Mouse (Mus musculus) gastrocnemius, adult 18-20 months (tissue): Measurements from ENCODE around the gene Lrch3. TPM values are rescaled to one million over a fixed set of nuclear protein-coding genes. Genes with fewer than 3 reads are reported as not detected.
A peak's percentile ranks its signal among the peaks of the same experiment; 100 is the strongest.
"Not testable (repeated sequence)": the region's sequence is repeated elsewhere in the genome, so short reads cannot be mapped to it uniquely, and the experiment has no call there.

Experiments
- DNase-seq: peaks from one replicate; pipeline ENCODE4 v3.0.0; 2021; ENCODE audit warnings: low spot score
- long read RNA-seq, 2 experiments: library from polyadenylated mRNA; stranded (forward); transcript quantifications; one replicate each; pipeline ENCODE4 v2.0.0; 2021
- total RNA-seq, 2 experiments: library from RNA; stranded (reverse); gene quantifications; 2 replicates each; pipeline ENCODE4 v1.2.3; 2021

Lrch3 gene
- total RNA-seq: 10 to 100 TPM; 13.2 to 14.5 TPM
- long read RNA-seq, experiment 1, full-length matches to known transcripts: 6 of 17 reads
- long read RNA-seq, experiment 1, partial matches to known transcripts: 0 of 17 reads
- long read RNA-seq, experiment 1, other reads (novel, unspliced or antisense): 11 of 17 reads
- long read RNA-seq, experiment 2, full-length matches to known transcripts: 5 of 12 reads
- long read RNA-seq, experiment 2, partial matches to known transcripts: 0 of 12 reads
- long read RNA-seq, experiment 2, other reads (novel, unspliced or antisense): 7 of 12 reads

DNA sequence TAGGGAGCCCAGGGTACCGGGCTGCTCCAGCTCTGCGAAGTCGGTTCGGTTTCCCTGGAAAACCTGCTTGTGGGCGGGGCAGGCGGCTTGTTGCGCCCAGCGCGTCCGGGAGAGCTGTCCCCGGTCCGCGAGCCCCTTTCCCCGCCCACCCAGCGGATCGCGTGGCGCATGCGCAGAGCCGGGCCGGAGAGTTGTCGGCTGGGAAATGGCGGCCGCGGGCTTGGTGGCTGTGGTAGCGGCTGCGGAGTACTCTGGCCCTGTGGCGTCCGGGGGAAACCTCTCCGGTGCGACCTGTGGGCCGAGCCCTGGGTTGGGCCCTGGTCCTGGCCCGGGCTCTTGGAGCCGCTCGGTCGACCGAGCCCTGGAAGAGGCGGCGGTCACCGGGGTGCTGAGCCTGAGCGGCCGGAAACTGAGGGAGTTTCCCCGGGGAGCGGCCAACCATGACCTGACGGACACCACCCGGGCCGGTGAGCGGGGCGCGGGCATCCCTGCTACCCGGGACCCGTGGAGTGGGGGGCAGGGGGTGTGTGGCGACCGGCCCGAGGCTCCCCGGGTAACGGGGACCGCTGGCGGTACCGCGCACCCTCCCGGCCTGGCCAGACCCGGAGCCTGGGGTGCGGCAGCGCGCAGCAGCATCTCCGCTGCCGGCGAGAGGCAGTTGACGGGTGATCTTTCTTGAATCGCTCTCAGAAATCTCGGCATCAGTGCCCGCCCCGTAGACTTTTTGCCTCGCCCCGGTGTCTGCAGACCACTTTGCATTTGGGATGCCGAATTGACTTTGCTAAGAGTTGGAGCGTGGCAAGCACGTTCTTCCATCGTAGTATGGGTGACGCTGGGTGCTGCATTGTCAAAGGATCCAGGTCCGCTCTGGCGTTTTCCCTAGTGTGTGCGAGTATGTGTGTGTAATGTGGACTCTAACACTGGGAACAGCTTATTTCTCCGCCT is at the start of gene Lrch3:
Lrch3 (plus strand) TSS at position 164 of the 945 bp plus-strand sequence.
- DNase-seq: peak; percentile 95

DNA sequence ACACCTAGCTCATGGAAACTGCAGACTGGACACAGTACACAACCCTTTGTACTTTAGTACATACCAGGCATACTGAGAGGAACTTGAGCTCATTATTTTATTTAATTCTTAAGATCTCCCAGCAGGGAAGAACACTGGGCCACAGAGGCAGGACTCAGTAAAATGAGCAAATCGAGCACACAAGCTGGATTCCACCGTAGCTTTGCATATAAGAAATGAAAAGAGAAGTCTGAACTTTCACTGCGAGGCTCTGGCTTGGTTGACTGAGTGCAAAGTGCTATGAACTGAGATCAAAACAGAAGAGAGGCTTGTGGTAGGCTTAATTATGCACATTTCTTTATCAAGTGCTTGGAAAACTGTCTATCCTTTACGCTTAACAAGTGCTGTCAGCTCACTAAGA is 48.5 kb upstream of the Lrch3 start:
- no peak for DNase-seq

DNA sequence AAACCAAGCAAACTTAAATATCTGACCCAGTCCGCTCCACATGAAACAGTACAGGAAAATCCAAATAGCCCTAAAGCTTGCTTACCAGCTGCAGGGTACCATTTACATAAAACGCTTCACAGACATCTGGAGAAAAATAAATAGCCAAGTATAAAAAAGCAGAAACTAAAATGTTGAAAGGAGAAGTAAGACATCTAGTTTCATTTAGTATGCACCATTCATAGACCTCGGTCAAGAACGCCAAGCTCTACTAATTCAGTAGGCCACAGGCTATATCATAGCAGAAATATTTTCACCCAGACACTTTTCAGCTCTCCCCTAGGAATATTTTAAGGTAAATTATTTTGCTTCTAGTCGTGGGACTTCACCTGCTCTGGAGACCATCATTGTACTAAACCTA is 47.2 kb upstream of the Lrch3 start:
- no peak for DNase-seq

DNA sequence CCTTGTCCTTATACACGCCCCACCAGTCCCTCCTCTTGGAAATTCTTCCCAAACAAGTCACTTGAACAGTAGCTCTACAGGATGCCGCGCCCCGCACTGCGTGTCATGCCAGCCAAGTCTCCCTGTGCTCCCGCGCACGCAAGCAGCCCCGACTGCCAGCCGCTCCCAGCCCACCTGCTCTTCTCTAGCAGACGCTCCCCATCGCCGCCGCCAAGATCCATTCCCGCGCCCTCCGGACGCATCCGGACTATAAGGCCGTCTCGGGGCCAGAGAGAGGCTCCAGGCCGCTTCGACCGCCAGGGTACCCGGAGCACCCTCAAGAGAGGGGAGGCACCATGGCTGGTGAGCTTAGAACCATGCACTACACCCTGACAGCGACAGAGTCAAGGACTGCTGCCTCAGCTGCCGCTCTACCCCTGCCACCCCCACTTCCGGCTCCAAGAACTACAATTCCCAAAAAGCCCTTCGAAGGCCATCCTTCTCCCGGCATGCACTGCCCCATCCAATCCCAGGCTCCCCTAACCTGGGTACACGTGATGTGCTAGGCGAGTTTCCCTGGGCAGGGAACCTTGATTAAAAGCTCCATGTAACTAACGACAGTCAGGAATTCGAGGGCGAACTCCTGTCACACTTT is 45.9 kb upstream of the Lrch3 start:
- DNase-seq: peak; percentile 93

DNA sequence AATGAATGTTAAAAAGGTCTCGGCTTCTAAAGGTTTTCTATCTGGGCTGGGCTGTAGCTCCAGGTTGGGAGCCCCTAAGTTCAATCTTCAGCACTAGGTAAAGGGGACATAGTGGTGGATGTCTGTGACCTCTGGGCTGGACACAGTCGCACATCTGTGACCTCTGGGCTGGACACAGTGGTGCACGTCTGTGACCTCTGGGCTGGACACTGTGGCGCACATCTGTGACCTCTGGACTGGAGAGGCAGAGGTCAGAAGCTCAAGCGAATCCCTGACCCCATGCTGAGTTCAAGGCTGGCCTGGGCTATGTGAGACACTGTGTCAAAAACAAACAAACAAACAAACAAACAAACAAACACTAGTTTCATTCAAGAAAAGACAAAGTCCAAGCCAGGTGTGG is 43.7 kb upstream of the Lrch3 start:
- no peak for DNase-seq

DNA sequence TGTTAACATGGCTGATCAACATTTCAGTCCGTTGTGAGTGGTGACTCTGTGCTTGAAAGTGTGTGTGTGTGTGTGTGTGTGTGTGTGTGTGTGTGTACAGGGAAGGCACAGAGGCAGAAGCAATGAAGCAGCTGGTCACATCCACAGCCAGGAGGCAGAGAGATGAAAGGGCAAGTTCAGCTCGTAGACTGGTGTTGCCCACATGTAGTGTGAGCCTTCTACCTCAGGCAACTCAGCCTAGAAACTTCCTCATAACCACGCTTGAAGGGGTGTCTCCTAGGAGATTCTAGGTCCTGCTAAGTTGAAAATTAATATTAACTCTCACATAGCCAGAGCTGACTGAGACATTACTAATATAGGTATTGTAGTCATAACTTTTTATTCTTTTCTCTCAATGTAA is 40.5 kb upstream of the Lrch3 start:
- no peak for DNase-seq

DNA sequence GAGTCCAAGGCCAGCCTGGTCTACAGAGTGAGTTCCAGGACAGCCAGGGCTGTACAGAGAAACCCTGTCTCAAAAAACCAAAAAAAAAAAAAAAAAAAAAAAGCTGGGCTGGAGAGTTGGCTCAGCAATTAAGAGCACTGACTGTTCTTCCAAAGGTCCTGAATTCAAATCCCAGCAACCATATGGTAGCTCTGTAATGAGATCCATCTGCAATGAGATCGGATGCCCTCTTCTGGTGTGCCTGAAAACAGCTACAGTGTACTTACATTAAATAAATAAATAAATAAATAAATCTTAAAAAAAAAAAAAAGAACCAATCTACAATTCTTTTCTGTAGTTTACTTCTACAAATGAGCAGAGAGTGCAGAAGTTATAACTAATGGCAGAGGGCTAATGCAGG is 38.6 kb upstream of the Lrch3 start:
- not testable (repeated sequence) for DNase-seq

DNA sequence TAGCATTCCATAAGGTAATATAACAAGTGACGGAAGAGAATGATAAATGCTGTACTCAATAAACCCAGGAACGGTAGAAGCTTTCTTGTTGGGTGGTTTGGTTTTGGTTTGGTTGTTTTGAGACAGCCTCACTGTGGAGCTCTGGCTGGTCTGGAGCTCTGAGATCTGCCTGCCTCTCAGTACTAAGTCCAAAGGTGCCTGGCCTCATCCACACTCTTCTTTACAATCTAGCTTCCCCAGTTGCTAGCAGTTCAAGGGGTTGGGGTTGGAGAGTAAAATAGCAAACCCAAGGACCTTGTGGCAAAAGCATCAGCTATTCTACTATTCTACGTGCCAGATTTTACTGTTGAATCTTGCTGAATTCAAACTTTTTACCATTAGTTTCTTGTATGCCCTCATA is 38.1 kb upstream of the Lrch3 start:
- no peak for DNase-seq

DNA sequence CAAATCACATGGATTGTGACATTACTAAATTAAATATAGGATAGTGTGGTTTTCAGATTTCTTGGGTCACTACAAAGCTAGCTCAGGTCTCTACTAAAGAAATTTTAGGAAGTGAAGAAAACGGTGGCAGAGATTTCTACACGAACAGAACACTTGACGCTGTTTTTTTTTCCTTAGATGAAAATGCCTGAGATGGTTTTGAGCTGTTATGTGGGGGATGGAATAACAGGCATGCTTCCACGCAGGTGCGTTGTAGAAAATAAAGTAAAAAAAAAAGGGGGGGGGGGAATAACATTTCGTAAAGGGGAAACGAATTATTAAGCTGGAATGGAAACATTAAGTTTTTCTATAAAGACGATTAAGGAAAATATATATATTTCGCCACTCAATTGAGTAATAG is 37.1 kb upstream of the Lrch3 start:
- no peak for DNase-seq

DNA sequence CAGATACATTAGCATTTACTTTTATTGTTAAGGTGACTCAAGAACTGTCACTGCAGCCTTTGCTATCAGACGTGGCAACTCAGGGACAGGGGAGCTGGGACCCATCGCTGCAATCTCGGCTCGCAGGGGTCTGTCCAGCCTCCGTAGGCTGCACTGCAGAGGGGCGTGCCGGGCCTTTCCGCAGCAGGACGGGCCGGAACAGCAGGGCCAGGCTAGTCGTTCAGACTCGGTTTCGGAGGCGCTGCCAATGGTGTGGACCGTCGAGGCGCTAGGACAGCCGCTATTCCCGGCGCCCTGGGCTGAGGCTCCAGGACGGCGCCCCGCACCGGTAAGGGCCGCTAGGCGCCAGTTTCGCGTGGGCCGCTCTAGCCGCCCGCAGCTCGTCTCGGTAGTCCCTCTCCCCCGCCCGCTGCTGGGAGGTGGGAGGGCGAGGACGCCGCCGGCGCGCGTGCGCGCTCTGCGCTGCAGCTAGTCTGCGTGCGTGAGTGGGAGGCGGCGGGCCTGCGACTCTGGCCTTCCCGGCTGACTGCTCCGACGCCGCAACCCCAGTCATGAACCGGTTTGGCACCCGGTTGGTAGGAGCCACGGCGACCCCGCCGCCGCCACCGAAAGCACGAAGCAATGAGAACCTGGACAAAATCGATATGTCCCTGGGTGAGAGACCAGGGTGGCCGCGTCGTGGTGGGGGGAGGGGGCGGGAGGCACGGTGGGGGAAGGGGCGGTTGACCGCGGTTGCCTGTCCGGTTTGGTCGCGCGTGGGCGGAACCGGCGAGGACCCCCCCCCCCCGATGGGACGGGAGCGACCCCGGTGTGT is 36.4 kb upstream of the Lrch3 start, which contains the start of the genes Fyttd1 and Rubcn:
Fyttd1 (plus strand) TSS at position 158 of the 814 bp plus-strand sequence.
Rubcn (minus strand) TSS at position 424 of the 814 bp plus-strand sequence.
- DNase-seq: peak; percentile 96

DNA sequence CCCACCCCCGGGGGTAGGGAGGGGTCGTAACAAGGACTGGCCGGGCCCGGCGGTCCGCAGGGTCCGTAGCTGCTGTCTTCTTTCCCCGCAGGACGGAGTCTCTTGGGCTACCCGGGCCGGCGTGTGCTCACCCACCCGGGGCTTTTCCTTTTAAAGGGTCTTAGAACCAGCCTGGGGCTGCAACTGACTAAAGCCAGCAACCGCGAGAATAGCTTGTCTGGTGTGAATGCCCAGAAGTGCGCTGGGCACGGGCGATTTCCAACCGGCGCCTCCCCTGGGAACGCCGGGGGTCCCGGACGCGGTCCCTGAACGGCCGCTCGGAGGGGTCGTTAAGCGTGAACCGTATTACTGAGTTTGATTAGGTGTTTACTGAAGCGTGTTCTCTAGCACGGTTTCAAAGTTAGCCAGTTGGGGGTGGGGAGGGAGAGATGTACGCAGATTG is 35.7 kb upstream of the Lrch3 start:
- no peak for DNase-seq

DNA sequence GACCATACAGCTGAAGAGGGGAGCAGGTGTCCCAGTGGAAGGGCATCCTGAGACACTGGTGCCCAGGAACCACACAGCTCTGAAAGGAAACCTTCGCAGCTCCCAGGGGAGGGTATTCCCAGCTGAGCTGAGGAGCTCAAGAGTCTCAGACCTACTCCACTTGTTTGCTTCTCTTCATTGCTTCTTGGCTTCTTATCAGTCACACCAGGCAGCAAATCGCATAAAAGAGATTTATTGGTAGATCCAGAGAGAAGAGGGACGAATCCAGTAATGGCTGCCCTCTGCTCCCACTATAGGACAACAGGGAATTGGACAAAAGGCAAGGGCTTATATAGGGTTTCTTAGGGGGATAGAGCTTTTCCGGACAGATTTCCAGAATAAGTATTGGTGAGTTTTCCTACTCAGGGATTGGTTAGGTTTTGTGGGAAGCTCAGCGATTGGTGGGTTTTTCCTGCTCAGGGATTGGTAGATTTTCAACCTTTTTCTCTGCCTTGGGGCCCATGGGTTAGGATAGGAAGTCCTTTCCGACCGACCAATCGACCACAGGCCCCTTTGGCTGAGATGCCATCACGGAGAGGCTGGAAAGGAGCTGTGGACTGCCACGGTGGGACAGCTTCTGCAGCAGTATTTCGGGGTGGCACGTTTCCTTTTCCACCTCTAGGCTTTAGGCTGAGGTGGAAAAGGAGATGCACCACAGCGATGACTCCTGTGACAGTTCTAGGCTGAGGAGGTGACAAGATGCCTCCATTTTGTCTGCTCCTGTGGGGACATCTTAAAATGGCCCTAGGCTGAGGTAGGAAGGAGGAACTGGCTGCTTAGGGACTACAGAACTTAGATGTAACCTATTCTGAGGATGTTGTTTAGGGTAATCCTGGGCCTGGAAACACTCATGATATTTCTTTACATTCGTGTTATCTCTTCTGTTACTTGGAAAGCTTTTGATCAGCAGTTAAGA is 34.7 kb upstream of the Lrch3 start:
- no peak for DNase-seq

DNA sequence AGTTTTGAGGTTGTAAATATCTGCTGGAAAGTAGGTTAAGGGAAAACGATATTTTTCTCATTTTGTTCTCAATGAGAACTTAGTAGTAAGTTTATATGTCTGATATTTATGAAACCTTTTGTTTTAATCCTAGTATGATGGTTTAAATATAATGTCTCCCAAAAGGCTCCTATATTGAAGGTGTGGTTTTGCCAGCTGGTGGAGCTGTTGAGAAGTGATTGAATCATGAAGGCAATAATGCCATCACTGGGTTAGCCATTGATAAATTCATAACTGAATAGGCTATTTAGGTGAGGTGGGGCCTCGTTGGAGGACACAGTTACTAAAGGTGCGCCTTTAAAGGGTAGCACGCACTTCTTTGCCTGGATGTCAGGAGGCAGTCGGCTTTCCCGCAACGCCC is 32.4 kb upstream of the Lrch3 start:
- no peak for DNase-seq

DNA sequence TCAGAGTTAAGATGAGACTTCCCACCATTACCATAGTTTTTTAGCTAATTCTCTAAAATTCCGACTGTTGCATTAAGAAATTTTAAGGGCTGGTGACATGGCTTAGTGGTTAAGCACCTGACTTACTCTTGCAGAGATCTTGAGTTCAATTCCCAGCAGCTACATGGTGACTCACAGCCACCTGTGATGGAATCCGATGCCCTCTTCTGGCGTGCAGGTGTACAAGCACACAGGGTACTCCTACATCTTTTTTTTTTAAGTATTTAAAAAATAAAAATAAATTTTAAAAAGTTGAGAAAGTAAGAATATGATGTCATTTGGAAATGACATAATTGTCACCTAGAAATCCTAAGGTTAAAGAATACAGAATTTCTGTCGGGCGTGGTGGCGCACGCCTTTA is 25.9 kb upstream of the Lrch3 start:
- DNase-seq: no peak

DNA sequence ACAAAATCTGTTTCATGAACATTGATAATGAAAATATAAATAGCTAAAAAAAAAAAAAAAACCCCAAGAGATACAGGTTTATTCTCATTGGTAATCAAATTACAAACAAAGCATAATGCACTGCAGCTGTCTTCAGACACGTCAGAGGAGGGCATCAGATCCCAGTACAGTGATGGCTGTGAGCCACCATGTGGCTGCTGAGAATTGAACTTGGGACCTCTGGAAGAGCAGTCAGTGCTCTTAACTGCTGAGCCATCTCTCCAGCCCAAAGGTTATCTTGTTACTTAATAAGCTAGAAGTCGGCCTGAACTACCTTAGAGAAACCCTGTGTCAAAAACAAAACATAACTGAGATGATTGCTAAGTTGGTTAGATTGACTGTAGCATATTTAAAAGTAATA is 24.0 kb upstream of the Lrch3 start:
- DNase-seq: no peak

DNA sequence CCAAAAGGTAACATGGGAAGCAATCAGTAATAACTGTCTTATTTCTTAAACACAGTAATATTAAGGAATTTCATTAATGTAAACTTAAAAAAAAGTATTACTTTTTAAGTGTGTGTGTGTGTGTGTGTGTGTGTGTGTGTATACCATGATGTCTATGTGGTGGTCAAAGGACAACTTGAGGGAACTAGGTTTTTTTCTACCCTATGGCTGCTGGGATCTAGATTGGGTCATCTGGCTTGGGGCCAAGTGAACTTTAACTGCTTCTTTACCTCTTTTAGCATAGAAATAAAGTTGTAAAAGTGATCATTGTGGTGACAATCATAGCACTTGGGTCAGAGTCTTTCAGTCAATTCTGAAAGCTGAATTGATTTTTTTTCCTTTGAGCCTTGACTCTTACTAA is 17.8 kb upstream of the Lrch3 start:
- DNase-seq: no peak

DNA sequence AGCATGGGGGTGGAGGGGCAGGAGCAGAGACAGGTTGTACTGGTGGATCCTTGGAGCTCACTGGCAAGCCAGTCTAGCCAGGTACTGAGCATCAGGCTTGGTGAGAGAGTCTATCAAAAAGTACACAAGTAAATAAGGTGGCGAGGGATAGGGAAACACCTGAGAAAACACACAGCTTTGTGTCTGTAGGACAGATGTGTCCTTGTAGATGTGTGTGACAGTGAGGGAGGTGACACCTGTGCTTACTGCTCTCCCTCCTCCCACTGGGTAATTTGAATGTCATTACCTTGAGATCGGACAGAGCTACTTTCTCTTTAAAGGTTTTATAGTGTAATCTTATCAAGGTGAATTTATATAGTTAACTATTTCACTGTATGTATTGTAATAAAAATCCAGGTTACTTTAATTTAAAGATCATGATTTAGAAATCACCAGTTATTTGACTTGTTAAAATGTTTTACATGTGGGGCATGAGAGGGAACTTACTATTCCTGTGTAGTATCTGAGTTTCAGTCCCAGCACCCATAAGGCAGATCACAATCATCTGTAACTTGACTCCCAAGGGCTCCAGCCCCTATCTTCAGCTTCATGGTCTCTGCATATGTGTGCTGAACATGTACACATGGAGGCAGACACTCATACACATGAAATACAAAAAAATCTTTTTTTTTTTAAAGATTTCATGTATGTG is 12.4 kb upstream of the Lrch3 start:
- DNase-seq: no peak

DNA sequence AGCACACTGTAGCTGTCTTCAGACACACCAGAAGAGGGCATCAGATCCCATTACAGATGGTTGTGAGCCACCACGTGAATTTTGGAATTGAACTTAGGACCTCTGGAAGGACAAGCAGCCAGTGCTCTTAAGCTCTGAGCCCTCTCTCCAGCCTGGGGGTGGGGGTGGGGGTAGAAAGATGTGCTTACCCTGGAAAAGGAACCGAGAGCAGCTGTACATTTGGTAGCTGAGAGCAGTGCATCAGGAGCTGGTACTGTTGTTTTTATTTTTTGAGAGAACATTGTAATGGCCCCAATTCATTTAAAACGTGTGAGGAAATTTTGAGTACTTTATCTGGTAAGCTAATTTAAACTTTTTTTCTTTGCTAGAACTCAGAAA is 11.9 kb upstream of the Lrch3 start:
- DNase-seq: no peak

DNA sequence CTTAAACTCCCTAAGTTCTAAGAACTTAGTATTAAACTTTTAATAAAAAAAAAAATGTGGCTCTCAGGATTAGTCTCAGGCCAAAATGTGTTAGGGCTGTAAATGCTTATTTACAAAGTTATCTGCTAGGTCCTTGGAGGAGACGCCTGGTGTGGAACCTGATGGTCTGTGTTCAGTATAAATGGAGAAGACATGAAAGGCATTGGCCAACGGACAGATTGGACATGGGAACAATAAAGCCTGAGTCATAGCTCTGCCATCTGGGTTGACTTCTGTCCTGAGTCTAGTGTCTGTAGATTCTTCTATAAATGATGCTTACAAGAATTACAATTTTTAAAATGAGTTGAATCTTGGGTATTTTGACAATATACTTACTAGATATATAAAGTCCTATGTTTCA is 7.7 kb upstream of the Lrch3 start:
- no peak for DNase-seq

DNA sequence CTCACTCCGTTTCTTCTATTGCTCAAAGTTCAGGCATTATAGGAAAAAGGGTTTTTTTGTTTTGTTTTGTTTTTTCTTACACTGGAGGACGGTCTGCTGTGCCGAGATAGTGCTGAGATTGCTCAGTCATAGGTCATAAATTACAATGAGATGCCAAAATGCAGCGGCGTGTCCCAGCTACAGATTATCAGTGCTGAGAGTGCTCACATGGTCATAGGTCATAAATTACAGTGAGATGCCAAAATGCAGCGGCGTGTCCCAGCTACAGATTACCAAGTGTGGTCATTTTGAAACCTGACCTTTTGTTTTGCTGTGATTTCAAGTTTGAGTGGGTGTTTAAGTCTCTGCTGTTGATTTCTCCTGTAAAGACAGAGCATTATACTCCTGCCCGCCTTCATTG is 7.2 kb upstream of the Lrch3 start:
- no peak for DNase-seq
